Mouse (Mus musculus): ENCODE measurements around the gene Heatr9. TPM values are rescaled to one million over a fixed set of nuclear protein-coding genes. Genes with fewer than 3 reads are reported as not detected.
"Not testable (repeated sequence)": the region's sequence is repeated elsewhere in the genome, so short reads cannot be mapped to it uniquely, and the experiment has no call there.

Gene Heatr9
- not detected for total RNA-seq (2021)

DNA sequence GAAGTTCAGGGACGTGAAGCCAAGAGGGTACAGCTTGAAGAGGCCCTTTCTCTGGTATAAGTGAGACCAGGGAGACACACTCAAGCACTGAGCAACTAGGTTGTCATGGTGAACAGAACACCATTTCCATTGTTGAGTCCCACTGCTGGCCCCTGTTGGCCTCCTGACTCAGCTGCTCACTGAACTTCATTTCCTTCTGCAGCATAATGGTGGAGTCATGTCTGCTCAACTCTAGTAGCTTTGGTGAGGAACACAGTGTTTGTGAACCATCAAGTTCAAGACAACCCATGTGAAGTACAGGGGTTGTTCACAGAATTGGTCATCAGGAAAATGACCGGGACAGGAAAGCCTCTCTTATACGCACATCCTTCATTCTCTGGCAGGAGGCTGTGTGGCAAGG lies at the start of gene Heatr9:
Heatr9 (minus strand) TSS at position 101 of the 400 bp plus-strand sequence.
- no peak for DNase-seq
- intact Hi-C loops (cut with DNase I), result no loop called here

DNA sequence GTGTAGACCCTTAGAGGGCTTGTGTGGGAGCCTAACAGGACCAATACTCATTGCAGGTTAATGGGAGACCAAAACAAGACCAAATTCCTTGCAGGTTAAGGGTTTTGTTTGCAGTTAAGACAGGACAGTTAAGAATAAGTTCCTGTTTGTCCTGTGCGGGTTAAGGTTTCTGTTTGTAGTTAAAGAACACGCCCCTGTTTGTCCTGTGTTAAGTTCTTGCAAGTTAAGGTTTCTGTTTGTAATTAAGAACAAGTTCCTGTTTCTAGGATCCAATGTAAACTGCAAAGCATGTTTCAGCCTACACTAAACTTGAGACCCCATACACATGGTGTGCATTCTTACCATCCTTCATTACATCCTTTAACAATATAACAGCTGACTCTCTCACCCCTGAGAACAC lies 48.2 kb upstream of the Heatr9 start:
- intact Hi-C loops (cut with DNase I), result no loop called here
- no peak for DNase-seq

DNA sequence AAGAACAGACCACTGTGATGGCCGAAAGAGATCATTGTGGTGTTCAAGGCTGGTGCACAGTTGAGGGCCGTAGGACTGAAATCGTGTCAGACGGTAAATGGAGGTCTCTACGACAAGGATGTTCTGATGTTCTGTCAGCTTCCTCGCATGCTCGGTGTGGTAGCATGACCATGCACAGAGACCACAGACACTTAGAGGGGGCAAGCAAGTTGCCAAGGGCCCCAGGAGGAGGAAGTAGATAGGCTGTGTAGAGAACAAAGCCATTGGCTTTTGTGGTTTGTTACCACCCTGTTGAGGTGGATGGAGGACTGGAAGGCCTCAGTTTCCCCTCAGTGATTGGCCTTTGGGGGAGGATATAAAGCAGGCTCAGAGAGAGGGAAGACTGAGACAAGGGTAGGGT lies 47.3 kb upstream of the Heatr9 start:
- no peak for DNase-seq
- intact Hi-C loops (cut with DNase I), result no loop called here

- intact Hi-C loops (cut with DNase I), result no loop called here
- no peak for DNase-seq
Measured at GRCm38 (mm10) chr11:83568786-83569185, 46.8 kb upstream of the Heatr9 start.

DNA sequence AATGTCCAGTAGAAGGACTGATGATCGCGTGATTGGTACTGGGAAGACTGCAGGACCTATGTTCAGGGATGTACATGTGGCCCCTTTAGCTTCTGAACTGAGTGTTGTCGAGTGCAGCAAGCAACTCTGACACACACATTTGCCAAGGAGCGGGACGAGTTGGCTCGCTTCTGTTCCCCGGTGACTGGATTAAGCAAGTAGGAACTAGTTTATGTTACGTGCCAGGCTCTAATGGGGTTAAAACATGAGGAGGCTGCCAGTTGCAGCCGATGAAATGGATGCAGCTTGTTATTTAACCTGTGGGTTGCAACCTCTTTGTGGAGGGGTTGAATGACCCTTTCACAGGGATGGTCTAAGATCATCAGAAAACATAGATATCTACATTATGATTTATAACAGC lies 46.1 kb upstream of the Heatr9 start:
- intact Hi-C loops (cut with DNase I), result no loop called here
- DNase-seq, result no peak

DNA sequence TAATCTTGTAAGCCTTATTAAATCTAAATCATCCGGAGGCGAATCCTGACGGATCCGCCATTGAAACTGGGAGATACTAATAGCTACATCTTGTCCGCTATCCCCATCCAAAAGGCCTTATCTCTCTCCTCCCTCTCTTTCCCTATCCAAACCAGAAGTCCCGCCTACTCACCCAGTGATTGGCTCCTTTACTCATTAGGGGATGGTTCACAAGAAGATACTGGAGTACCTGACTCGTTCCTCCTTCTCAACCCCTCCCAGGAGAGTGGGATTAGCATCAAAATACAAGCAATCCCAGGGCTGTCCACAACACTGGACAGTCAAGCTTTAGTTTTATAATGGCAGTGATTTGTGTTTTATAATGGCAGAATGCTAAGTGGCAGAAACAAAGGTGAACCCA lies 45.3 kb upstream of the Heatr9 start:
- intact Hi-C loops (cut with DNase I), result no loop called here
- DNase-seq, result no peak

DNA sequence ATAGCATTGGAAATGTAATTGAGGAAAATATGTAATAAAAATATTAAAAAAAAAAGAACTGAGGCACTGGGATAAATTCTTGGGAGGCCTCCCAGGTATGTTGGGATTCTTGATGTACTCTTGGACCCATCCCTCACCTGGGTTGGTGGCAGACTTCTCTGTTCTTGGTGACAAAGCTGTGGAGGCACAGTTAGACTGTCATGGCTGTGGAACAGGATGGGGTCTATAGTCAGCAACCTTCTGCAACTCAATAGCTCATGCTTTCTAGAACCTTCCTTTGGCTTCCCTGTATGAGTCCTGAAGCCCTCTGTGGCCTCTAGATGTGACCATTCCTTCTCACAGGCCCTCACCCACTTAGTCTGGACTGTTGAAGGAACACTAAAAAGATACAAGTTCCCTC lies 44.6 kb upstream of the Heatr9 start:
- intact Hi-C loops (cut with DNase I), result no loop called here
- DNase-seq, result no peak

GRCm38 (mm10) chr11:83563754-83564153 lies 41.8 kb upstream of the Heatr9 start:
- intact Hi-C loops (cut with DNase I), result no loop called here
- peak; percentile 55 to 68 for DNase-seq

GRCm38 (mm10) chr11:83562311-83562887 lies 40.4 kb upstream of the Heatr9 start:
- intact Hi-C loops (cut with DNase I), result no loop called here
- no peak for DNase-seq

GRCm38 (mm10) chr11:83560405-83560804 lies 38.4 kb upstream of the Heatr9 start:
- no peak for DNase-seq
- intact Hi-C loops (cut with DNase I), result no loop called here

DNA sequence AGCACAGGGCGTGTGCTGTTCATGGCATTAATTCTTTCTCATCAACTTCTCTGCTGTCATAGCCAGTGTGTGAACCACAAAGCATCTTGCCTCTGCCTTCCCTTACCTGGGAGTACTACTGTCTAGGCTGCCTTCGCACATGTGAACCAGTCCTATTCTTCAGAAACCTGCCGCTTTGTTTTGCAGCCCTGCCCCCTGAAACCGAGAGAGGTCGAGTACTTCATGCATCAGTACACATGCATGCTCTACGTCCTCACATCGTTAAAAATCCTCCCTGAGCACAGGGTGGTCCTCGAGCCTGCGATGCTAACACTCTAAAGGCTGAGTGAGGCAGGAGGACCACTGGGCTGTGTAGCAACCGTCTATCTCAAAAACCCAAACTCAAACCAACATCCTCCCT lies 35.1 kb upstream of the Heatr9 start:
- DNase-seq, result no peak
- intact Hi-C loops (cut with DNase I), result loop anchor here (2.0 kb wide), 1 partner anchor 76 kb away; no protein-coding TSS in a partner anchor

DNA sequence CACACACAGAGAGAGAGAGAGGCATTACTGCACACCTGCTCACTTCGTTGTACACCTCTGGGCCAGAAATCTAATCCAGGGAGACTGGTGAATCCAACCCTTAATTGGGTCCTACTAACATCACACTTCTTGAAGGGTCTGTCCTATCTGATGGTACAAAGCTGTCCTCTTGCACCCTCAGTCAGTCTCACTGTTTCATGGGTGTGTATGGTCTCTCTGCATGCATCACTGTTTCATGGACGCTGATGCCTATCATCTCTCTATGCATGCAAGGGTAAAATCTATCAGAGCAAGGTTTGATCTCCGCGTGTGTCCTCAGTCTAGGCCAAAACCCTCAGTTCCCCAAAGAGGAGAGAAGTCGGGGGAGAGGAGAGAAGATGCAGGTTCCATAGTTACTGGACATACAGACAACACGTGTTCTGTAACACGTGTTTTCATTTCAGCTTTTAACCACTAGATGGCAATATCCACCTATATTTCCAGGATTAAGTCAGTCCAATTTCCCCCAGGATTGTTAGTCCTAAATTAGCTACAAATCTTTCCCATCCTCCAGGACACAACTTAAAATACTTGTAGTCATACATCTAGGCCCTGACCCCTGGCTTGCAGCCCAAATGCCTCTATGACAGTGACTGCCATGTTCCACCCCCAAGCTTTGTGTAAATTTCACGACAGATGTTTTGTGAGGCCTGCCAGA lies 34.3 kb upstream of the Heatr9 start:
- intact Hi-C loops (cut with DNase I), result loop anchor here (1.0 to 2.0 kb wide), 2 partner anchors 77 to 183 kb away; no protein-coding TSS in a partner anchor
- DNase-seq, result peak; percentile 69 to 71

DNA sequence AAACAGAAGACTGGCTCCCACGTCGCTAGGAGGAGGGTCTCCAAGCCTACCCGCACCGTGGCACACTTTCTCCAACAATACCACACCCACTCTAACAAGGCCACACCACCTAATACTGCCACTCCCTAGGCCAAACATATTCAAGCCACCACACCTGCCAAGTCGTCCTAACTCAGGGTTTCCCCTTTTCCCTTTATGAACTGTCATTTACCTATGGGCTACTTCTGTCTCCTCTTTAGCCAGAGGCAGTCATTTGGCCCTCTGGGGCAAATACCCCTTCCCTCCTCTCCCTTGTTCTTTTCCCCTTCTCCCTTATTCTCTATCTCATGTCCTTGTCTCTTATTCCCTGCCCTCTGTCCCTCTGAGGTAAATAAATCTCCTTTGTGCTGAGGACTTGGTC lies 29.7 kb upstream of the Heatr9 start:
- DNase-seq, result no peak
- intact Hi-C loops (cut with DNase I), result no loop called here

DNA sequence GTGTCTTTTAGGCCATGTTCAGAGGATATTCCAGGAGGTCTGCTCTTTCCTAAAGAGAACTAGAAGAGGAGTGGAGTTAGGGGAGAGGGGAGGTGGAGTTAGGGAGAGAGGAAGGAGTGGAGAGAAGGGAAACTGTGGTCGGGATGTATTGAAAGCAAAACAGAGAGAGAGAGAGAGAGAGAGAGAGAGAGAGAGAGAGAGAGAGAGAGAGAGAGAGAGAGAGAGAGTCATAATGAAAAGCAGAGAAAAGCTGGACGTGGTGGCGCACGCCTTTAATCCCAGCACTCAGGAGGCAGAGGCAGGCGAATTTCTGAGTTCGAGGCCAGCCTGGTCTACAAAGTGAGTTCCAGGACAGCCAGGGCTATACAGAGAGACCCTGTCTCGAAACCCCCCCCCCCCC lies 29.1 kb upstream of the Heatr9 start:
- not testable (repeated sequence) for DNase-seq

GRCm38 (mm10) chr11:83550186-83550632 lies 28.2 kb upstream of the Heatr9 start:
- DNase-seq, result no peak
- intact Hi-C loops (cut with DNase I), result no loop called here

More for the DNA sequence above, 29.1 kb upstream of the Heatr9 start:
- intact Hi-C loops (cut with DNase I), result not testable (repeated sequence)

- no peak for DNase-seq
- intact Hi-C loops (cut with DNase I), result no loop called here
Measured at GRCm38 (mm10) chr11:83544214-83544613, 22.2 kb upstream of the Heatr9 start.

DNA sequence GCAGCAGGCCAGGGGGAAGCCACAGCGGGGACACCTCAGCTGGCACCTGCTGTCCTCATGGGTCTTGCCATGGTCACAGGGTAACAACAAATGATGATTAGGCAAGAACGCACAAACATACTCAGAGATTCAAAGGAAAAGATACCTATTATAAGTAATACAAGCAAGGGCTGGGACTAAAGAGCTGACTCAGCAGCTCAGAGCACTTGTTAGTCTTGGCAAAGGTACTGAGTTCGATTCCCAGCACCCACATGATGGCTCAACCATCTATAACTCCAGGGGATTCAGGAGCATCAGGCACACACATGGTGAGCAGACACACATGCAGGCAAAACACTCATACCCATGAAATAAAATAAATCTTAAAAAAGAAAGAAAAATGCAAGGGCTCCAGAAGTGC lies 19.4 kb upstream of the Heatr9 start:
- intact Hi-C loops (cut with DNase I), result no loop called here
- no peak for DNase-seq

- no peak for DNase-seq
- intact Hi-C loops (cut with DNase I), result no loop called here
Measured at GRCm38 (mm10) chr11:83540931-83541330, 19.0 kb upstream of the Heatr9 start.

- intact Hi-C loops (cut with DNase I), result no loop called here
- DNase-seq, result no peak
Measured at GRCm38 (mm10) chr11:83538705-83539314, 16.8 kb upstream of the Heatr9 start.

- intact Hi-C loops (cut with DNase I), result no loop called here
- no peak for DNase-seq
Measured at GRCm38 (mm10) chr11:83536831-83537230, 14.9 kb upstream of the Heatr9 start.

GRCm38 (mm10) chr11:83534609-83535423 lies 12.8 kb upstream of the Heatr9 start:
- peak; percentile 86 to 87 for DNase-seq
- intact Hi-C loops (cut with DNase I), result no loop called here
